Mouse (Mus musculus) liver, adult 2 months (tissue): ENCODE results near the gene Mrpl47. TPM values are rescaled to one million over a fixed set of nuclear protein-coding genes. Genes with fewer than 3 reads are reported as not detected.
"Not testable (repeated sequence)": the region's sequence is repeated elsewhere in the genome, so short reads cannot be mapped to it uniquely, and the experiment has no call there.

Experiments used
- DNase-seq: peaks from one replicate; pipeline ENCODE4 v3.0.0-alpha.2; 2011; ENCODE audit warnings: low read depth, low spot score; ENCODE audit errors: extremely low read depth
- H3K27ac ChIP-seq: fragments of 200-500 bp; replicated peaks from 2 replicates; pipeline ENCODE4 v1.5.1; 2012; ENCODE audit warnings: low read depth, mild to moderate bottlenecking, control low read depth, inconsistent platforms, low read length; ENCODE audit not compliant: insufficient read depth
- H3K27me3 ChIP-seq: fragments of 200-500 bp; 2 replicates; pipeline ENCODE4 v1.6.1; 2012; ENCODE audit warnings: mild to moderate bottlenecking, moderate library complexity, low read length, inconsistent platforms; ENCODE audit not compliant: control insufficient read depth, insufficient read depth
- H3K36me3 ChIP-seq: fragments of 200-500 bp; 2 replicates; pipeline ENCODE4 v1.6.1; 2012; ENCODE audit warnings: low read length, inconsistent platforms; ENCODE audit not compliant: control insufficient read depth, insufficient read depth
- H3K4me1 ChIP-seq: fragments of 200-500 bp; 2 replicates; pipeline ENCODE4 v1.6.1; 2011; ENCODE audit warnings: low read length; ENCODE audit not compliant: control insufficient read depth, insufficient read depth
- H3K4me3 ChIP-seq: fragments of 200-500 bp; 2 replicates; pipeline ENCODE4 v1.5.1; 2011; ENCODE audit warnings: low read depth, mild to moderate bottlenecking, control low read depth, low read length, moderate library complexity; ENCODE audit not compliant: insufficient read depth
- H3K79me2 ChIP-seq: fragments of 200-500 bp; 2 replicates; pipeline ENCODE4 v1.6.1; 2012; ENCODE audit warnings: inconsistent platforms, mild to moderate bottlenecking, low read length, moderate library complexity; ENCODE audit not compliant: control insufficient read depth, insufficient read depth
- H3K9ac ChIP-seq: fragments of 200-500 bp; 2 replicates; pipeline ENCODE4 v1.6.1; 2012; ENCODE audit warnings: low read depth, mild to moderate bottlenecking, control low read depth, inconsistent platforms, low read length
- CTCF ChIP-seq: fragments of 200-500 bp; IDR thresholded peaks from 2 replicates; pipeline ENCODE4 v1.5.1; 2011; ENCODE audit warnings: low read depth, low read length, control low read depth
- POLR2A ChIP-seq: fragments of 200-500 bp; IDR thresholded peaks from 2 replicates; pipeline ENCODE4 v1.6.1; 2011; ENCODE audit warnings: low read length, control low read depth; ENCODE audit not compliant: insufficient read depth; ENCODE audit errors: extremely low read depth
- WGBS: fragments of 180-500 bp; shearing (Covaris S2); methylation state at CpG from one replicate; pipeline ENCODE4 v1.1.7; 2018; 5-methylcytosine and 5-hydroxymethylcytosine counted together
- polyA plus RNA-seq: library from polyadenylated mRNA; depleted of rRNA; stranded (reverse); fragments of >200 nt; gene quantifications from 2 replicates; pipeline ENCODE4 v1.2.3, GENCODE M21; 2012
- total RNA-seq: library from RNA; depleted of rRNA; stranded (reverse); fragments of >200 nt; gene quantifications from 2 replicates; pipeline ENCODE4 v1.2.3, GENCODE M21; 2014

Gene Mrpl47
- total and polyA plus RNA-seq, 2 experiments = 2.0 to 8.6 TPM

GRCm38 (mm10) chr3:32713711-32714110 lies 23.7 kb downstream of the Mrpl47 start:
- DNase-seq = no peak

GRCm38 (mm10) chr3:32709388-32709787 lies 28.0 kb downstream of the Mrpl47 start:
- WGBS = 4% methylated on average over 9 of the region's 9 CpGs
- TF ChIP-seq CTCF (no peak), POLR2A (no peak)
- peaks cover 11% of the 10 kb centered on the region for H3K36me3 ChIP-seq
- H3K27ac ChIP-seq = peak overlapping the region; percentile 66; the same call in 1 of the 2 replicates
- peak overlapping the region; percentile 93 for H3K9ac ChIP-seq
- H3K4me1 ChIP-seq = no peaks in the 10 kb centered on the region
- DNase-seq = no peak
- H3K27me3 ChIP-seq = no peaks in the 10 kb centered on the region
- H3K4me3 ChIP-seq = peak overlapping the region; percentile 95
- 0 out of 2 replicates have a peak, but pooled peaks cover 2% of the 10 kb centered on the region for H3K79me2 ChIP-seq

More at GRCm38 (mm10) chr3:32713711-32714110, 23.7 kb downstream of the Mrpl47 start:
- WGBS = 91% methylated on average over 3 of the region's 3 CpGs
- TF ChIP-seq CTCF (no peak), POLR2A (no peak)
- Histone ChIP-seq H3K4me3 (no peak overlapping the region), H3K27ac (no peak overlapping the region), H3K79me2 (0 out of 2 replicates have a peak, but pooled peaks cover 2% of the 10 kb centered on the region), H3K36me3 (peaks cover 37% of the 10 kb centered on the region), H3K27me3 (no peaks in the 10 kb centered on the region), H3K9ac (no peak overlapping the region), H3K4me1 (no peaks in the 10 kb centered on the region)

GRCm38 (mm10) chr3:32708368-32709231 lies 28.8 kb downstream of the Mrpl47 start:
- peak overlapping the region; percentile 95 for H3K4me3 ChIP-seq
- peak; percentile 98 for DNase-seq
- H3K4me1 ChIP-seq = no peaks in the 10 kb centered on the region
- peak overlapping the region; percentile 93 for H3K9ac ChIP-seq
- H3K27ac ChIP-seq = peak overlapping the region; percentile 66
- no peaks in the 10 kb centered on the region for H3K27me3 ChIP-seq
- H3K36me3 ChIP-seq = peaks cover 4% of the 10 kb centered on the region; the same call in 1 of the 2 replicates
- 0 out of 2 replicates have a peak, but pooled peaks cover 2% of the 10 kb centered on the region for H3K79me2 ChIP-seq
- TF ChIP-seq POLR2A = 0 out of 2 replicates have a peak, but pooled peaks have one; percentile 17
- TF ChIP-seq CTCF = no peak
- under 1% methylated on average over 79 of the region's 90 CpGs for WGBS

- H3K27me3 ChIP-seq = no peaks in the 10 kb centered on the region
- DNase-seq = no peak
- H3K4me3 ChIP-seq = peak overlapping the region; percentile 28
- 0 out of 2 replicates have a peak, but pooled peaks cover 2% of the 10 kb centered on the region for H3K79me2 ChIP-seq
- WGBS = 4% methylated on average over 4 of the region's 4 CpGs
- H3K27ac ChIP-seq = no peak overlapping the region
- no peak overlapping the region for H3K9ac ChIP-seq
- H3K36me3 ChIP-seq = peaks cover 3% of the 10 kb centered on the region; the same call in 1 of the 2 replicates
- H3K4me1 ChIP-seq = no peaks in the 10 kb centered on the region
- TF ChIP-seq POLR2A = no peak
- no peak for TF ChIP-seq CTCF
Measured at GRCm38 (mm10) chr3:32708052-32708367, 29.4 kb downstream of the Mrpl47 start.

- H3K27ac ChIP-seq, H3K9ac ChIP-seq, H3K79me2 ChIP-seq, H3K36me3 ChIP-seq, H3K27me3 ChIP-seq, DNase-seq, H3K4me1 ChIP-seq, H3K4me3 ChIP-seq: not testable (repeated sequence)
- WGBS = 78% methylated on average over 9 of the region's 9 CpGs
Measured at GRCm38 (mm10) chr3:32705647-32706348, 31.6 kb downstream of the Mrpl47 start, which contains the start of gene Actl6a. Actl6a (plus strand) TSS chr3:32706298.

DNA sequence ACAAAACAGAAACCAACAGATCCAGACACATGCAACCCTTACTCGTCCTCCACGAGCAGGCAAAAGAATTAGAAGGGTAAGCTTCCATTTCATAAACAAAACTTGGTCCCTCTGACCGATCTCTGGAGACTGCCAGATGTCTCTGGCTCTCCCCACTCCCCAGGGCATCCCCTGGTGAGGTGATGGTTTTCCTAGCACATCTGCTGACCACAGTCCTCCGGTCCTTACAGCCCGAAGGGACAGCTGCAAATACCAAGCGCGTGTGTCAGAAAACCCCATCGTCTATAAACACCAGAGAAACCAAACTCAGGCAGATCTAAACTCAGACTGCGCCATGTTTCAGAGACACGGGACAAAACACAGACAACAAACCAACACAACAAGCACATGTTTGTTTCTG lies 32.8 kb downstream of the Mrpl47 start:
- H3K4me3 ChIP-seq, H3K27me3 ChIP-seq, H3K4me1 ChIP-seq, H3K36me3 ChIP-seq, H3K9ac ChIP-seq, DNase-seq, H3K27ac ChIP-seq, H3K79me2 ChIP-seq: not testable (repeated sequence)
- 94% methylated on average over 10 of the region's 10 CpGs for WGBS

DNA sequence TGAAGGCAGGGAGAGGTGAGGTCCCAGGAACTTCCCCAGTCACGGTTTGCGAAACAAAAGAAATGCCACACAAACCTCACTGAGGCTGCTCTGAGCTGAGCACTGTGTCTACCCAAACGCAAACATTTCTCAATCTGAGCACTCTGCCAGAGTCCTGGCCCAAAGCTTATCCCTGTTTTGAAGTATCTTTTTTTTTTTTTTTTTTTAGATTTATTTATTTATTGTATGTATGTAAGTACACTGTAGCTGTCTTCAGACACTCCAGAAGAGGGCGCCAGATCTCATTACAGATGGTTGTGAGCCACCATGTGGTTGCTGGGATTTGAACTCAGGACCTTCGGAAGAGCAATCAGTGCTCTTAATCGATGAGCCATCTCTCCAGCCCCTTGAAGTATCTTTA lies 33.4 kb downstream of the Mrpl47 start:
- H3K4me3 ChIP-seq, H3K4me1 ChIP-seq, H3K27me3 ChIP-seq, H3K27ac ChIP-seq, H3K79me2 ChIP-seq, H3K36me3 ChIP-seq, DNase-seq, H3K9ac ChIP-seq: not testable (repeated sequence)
- 86% methylated on average over 6 of the region's 6 CpGs for WGBS
